Mouse (Mus musculus) adrenal gland, postnatal 4 days (tissue): ENCODE measurements at regions not wholly inside any gene's neighbourhood (a gene's known extent, or its start where the extent isn't known, plus 50 kb on each side); places are given as distances from the start of the nearest gene placed in this dataset.

Experiments
- DNase-seq, 2 experiments: peaks; one replicate each; pipeline ENCODE4 v3.0.0; 2021 to 2022; ENCODE audit warnings: low spot score in 2 of 2, mixed read lengths in 2 of 2

DNA sequence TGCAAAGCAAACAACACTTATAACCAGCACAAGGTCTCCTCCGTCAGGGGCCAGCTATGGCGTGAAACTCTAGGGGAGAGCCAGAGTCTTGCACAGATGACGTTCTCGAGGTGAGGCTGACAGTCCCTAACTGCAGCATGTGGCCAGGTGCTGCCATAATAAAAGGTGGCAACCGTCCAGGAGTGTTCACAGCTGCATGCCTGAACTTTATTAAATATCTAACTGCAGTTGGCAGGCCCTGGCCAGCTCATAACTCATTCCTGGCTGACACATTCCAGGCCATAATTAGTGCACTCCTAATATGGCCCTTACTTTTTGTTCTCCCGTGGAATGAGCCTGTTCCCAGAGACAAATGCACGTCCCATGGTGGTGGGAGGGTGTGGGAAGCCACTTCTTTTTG lies 169.6 kb downstream of the Gas1 start:
- DNase-seq: no peak

DNA sequence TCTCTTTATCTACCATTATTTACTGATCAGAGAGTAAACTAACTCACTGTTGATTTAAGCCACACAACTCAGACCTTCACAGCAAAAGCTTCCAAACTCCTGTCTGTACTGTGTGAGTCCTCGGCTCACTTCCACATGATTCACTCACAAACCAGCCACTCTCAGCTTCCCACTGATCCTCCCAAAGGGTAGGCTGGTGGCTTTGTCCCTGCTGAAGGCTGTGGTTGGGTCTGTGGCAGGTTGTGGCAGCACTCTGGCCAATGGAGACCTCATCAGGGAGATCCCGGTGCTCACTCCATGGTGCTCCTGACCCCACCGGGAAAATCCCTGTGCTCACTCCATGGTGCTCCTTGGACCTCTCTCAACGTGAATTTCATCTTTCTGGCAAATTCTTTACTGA lies 170.1 kb downstream of the Gas1 start:
- DNase-seq: no peak

- no peak for DNase-seq
Observed at GRCm38 (mm10) chr13:60004611-60005010, 172.6 kb downstream of the Gas1 start.

DNA sequence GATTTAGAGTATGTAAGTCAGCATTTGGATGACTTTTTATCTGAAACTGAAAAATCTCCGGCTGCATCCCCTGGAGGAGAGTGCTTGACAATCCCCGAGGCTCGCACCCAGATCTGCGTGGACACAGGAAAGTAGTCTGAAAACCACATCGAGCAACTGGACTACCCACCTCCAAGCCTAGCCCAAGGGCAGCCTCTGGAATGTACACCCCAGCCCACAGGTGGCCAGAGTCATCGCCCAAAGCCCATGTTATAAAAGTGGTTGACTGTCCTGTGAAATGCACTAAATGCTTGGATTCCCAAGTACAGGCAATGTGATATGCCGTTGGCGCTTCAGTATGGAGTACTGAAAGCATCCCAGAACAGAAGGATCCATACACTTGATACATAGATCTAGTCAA lies 175.1 kb downstream of the Gas1 start:
- DNase-seq: no peak

DNA sequence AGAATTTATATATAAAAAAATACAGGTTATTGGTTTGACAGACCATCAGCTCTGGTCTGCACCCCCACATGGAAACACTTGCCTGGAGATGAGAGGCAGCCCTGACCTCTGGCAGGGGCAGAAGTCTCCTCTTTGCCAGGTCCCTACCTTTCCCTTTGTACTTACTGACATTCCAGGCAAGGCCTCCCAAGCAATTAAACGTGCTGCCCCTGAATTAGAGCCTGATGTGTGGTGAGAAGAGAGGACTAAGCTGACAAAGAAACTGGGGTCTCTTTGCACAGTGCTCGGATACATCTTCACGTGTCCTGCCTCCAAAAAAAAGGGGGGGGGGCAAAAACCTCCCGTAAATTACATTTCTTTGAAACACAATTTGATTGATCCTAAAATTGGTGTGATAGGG lies 175.5 kb downstream of the Gas1 start:
- no peak for DNase-seq

DNA sequence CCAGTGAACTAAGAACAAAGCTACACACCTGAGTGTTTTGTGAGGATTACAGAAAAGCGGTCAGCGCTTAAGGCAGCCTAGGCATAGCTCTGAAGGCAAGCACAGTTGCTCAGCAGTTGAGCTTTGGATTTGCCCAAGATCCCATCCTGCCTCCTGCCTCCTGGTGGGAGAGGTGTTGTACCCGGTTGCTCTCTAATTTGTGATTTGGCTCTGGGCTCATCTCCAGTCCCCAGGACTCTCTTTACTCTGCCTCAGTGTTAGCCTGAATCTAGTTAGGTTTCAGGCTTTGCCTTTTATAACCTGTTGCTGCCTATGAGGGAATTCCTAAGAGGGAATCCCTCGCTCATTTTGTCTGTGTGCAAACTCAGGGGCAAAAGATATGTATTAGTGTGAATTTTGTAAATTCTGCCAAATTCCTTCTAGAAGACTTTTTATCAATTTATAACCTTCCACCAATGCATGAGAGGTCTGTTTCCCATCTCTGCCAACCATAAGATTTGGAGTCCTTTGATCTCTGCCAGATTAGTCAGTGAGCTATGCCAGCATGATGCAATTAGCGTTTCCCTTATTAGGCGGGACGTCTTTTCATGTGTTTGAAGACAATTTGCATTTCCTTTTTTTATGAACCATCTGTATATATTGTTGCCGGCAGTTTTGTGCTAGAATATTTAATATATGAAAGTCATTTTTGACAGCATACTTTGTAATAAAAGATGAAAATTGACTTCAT lies 176.4 kb downstream of the Gas1 start:
- DNase-seq: no peak

- no peak for DNase-seq
Observed at GRCm38 (mm10) chr13:59997431-59997830, 174.5 kb upstream of the Tut7 start.

- no peak for DNase-seq
Observed at GRCm38 (mm10) chr13:59996146-59996814, 173.3 kb upstream of the Tut7 start.

DNA sequence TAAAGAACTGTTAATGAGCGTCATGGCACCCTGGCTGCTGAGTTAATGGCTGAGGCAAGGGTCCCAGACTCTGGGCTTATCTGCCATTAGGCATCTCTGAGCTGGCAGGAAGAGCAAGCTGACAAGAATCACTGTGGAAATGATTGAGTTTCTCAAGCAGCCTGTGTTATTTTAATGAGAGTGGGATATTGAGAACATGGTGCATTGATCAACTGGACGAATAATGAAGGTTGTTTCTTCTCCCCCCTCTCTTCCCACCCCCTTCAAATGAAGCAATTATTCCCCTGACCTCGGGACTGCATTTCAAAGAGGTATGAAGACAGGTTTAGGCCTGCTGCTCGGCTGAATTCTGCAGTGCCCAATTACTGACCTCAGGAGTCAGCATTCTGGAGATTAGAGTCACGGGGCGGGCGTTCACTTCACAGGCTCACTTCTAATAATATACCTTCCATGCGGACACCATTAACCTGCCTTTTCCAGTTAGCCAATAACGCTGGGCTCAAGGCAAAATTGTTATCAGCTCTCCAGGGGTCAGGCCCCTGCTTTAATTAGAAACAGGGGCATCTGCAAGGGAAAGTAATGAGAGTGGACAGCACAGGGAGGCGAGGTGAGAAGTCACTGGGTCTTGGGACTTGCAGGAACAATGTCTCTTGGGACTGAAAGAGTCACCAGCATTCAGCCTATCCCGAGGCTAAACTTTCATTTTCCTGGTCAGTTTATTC lies 170.0 kb upstream of the Tut7 start:
- no peak for DNase-seq

DNA sequence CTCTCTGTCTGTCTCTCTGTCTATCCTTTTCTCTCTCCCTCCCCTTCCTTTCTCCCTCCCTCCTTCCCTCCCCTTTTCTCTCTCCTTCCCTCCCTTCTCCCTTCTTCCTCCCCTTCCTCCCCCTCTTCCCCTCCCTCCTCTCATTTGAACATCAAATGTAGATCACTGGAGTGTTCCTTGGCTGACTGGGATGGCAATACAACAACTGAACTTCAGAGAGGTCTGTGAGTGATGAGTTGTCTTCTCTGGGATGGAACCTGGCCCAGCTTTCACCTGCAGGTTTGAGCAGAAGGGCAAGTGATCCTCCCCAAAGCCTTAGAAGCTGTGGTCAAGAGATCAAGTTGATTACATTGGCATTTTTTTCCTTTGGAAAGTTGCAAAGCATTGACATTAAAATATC lies 169.4 kb upstream of the Tut7 start:
- DNase-seq: no peak

- DNase-seq: no peak
Observed at GRCm38 (mm10) chr13:59990402-59991280, 167.7 kb upstream of the Tut7 start.

- no peak for DNase-seq
Observed at GRCm38 (mm10) chr13:59988393-59988965, 165.5 kb upstream of the Tut7 start.

- no peak for DNase-seq
Observed at GRCm38 (mm10) chr13:59976425-59976824, 153.5 kb upstream of the Tut7 start.

DNA sequence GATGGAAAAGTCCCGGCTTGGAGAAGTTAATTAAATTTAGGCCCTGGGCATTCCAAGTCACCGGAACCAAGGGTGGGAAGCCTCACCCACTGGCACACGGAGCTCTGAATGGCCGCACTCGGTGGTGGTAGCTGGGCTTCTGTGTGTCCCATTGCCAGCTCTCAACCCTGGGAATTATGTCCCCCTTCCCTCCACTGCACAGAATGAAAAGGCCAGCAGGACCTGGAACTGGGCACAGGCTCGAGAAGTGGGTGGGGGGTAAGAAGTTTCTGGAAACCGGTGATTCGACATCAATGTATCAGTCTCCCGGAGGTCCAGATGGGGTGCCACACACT lies 149.1 kb upstream of the Tut7 start:
- DNase-seq: no peak

- DNase-seq: no peak
Observed at GRCm38 (mm10) chr13:59971231-59972092, 148.5 kb upstream of the Tut7 start.

DNA sequence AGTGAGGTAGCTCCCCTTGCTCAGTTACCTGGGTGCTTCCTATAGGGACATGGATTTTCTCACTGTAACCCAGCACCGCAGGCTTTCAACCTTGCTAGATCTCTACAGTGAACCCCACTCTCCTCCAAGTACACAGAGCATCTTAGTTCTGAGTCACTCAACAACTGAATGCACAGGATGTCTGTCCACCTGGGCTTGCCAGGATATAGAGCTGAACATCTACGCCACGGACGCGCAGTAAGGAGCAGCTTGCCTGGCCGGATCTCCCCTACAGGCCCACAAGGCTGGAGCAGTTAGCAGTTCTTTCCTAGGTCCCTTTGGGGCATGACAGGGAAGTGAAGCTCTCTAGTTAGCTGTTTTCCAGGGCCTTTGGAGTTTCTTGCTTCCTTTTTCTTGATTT lies 147.5 kb upstream of the Tut7 start:
- no peak for DNase-seq

DNA sequence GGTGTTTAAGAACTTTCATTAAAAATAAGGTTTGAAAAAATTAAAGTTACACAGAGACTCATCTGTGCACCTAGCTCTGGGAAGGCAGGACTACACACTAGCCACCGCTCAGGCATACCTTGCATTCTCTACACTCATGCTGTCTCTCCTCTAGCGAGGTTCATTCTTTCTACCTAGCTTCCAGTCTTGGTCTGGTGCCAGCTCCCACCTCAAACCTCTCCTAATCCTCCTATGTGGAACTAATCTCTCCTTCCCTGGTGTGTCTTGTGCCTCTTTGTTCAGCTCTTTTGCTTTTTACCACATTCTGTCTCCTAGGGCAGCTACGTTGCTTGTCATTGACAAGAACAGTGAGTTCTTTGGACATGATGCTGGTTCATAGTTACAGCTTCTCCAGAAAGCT lies 146.5 kb upstream of the Tut7 start:
- no peak for DNase-seq

DNA sequence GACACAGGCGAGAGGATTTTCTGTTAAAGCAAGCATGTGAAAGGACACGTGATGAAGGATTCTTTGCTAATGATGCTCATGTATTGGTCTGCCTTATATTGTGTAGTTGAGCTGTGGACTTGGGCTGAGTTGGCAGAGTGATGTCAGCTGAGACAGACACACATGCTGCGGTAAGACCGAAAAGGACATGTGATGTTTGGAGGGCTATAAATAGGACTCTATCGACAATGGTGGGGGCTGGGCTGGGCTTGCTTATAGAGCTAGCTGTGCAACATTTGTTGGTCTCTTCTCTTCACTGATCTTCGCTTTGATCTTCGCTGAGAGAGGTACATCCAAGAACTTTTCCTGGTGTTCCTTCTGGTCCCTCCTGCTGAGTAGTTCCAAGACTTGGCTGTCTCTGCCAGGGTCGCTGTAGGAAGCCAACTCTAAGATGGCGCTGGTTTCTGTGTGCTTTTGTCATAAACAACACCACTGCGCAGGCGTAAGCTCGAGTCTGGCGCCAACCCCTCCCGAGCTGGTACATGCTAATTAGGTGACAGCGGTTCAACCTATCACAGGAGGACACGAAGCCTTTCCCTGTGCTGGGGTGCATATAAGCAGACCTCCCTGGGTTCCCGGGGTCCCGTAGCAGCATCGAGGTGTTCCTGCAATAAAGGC lies 145.8 kb upstream of the Tut7 start:
- no peak for DNase-seq

- DNase-seq: no peak
Observed at GRCm38 (mm10) chr13:59966535-59967255, 143.7 kb upstream of the Tut7 start.
